In genomic region chr13:37049018-37049417, GRCm38 (mm10) we compare ENCODE assay signal across 16 mouse cellular contexts. TPM values are rescaled to one million over a fixed set of nuclear protein-coding genes. Genes with fewer than 3 reads are reported as not detected.
DNase-seq lines count a peak whose midpoint lies in the region; ATAC-seq lines count a peak whose summit lies in the region.
"Had no signal": no experiment of that assay in that cellular context is flagged by ENCODE, and none has a peak within 500 bp of the region (broad histone marks: within the 10 kb centered on the region; RNA-seq: fewer than 3 reads in every experiment).

No protein-coding gene starts in this region.

- peak; percentile 10 for DNase-seq in gastrocnemius, postnatal 25 days
- no peak for DNase-seq in gastrocnemius, postnatal 10 days
- DNase-seq in liver, embryonic 11.5 days (ENCODE audit: low spot score): no peak
- DNase-seq in skeletal muscle tissue, adult 2 months (ENCODE audit: low read depth, low spot score): peak; percentile 22
- DNase-seq: adrenal gland, adult 8-10 months; cerebellum, adult 2 months; forebrain, postnatal 0 days; kidney, adult 8-10 months; kidney, postnatal 36 days; lung, embryonic 14.5 days; right cerebral cortex, adult 18-20 months had no signal

- H3K27ac ChIP-seq in liver, embryonic 15.5 days (replicated peaks): 0 out of 2 replicates have a peak overlapping the region, but pooled peaks have one; percentile 45
- H3K27ac ChIP-seq in liver, embryonic 11.5 days (ENCODE audit: low read depth, low read length): no peak overlapping the region
- no peak overlapping the region for H3K27ac ChIP-seq in hindbrain, embryonic 12.5 days
- H3K27ac ChIP-seq: hindbrain, embryonic 10.5 days; limb, embryonic 13.5 days had no signal

- H3K4me2 ChIP-seq in liver, embryonic 15.5 days: no peak overlapping the region
- no peak overlapping the region for H3K4me2 ChIP-seq in liver, embryonic 11.5 days
- no peak overlapping the region for H3K4me2 ChIP-seq in hindbrain, embryonic 12.5 days (replicated peaks)
- H3K4me2 ChIP-seq: limb, embryonic 13.5 days; lung, embryonic 14.5 days had no signal

- no peaks in the 10 kb centered on the region for H3K27me3 ChIP-seq in liver, embryonic 15.5 days
- H3K27me3 ChIP-seq in liver, embryonic 11.5 days (replicated peaks; ENCODE audit: control insufficient read depth, insufficient read depth, low read length): no peaks in the 10 kb centered on the region
- no peaks in the 10 kb centered on the region for H3K27me3 ChIP-seq in hindbrain, embryonic 12.5 days
- H3K27me3 ChIP-seq: limb, embryonic 13.5 days had no signal

- ATAC-seq in liver, embryonic 15.5 days (ENCODE audit: insufficient read depth): no peak
- ATAC-seq in liver, embryonic 11.5 days (replicated peaks; ENCODE audit: low FRiP score): no peak
- ATAC-seq in granulocyte monocyte progenitor cell, adult 5-6 weeks (replicated peaks; ENCODE audit: poor library complexity, severe bottlenecking): peak; percentile 49
- ATAC-seq in hindbrain, embryonic 12.5 days (ENCODE audit: low FRiP score): no peak
- ATAC-seq: forebrain, postnatal 0 days had no signal

- no peaks in the 10 kb centered on the region for H3K36me3 ChIP-seq in liver, embryonic 15.5 days (replicated peaks)
- no peaks in the 10 kb centered on the region for H3K36me3 ChIP-seq in liver, embryonic 11.5 days (ENCODE audit: control insufficient read depth, insufficient read depth, low read length)
- H3K36me3 ChIP-seq in hindbrain, embryonic 12.5 days: no peaks in the 10 kb centered on the region
- H3K36me3 ChIP-seq: hindbrain, embryonic 10.5 days; limb, embryonic 13.5 days had no signal

- 27% methylated on average over 6 of the region's 6 CpGs for WGBS in liver, embryonic 15.5 days (ENCODE audit: insufficient replicate concordance)
- WGBS in liver, embryonic 11.5 days: 40% methylated on average over 6 of the region's 6 CpGs
- 76% methylated on average over 6 of the region's 6 CpGs for WGBS in hindbrain, embryonic 12.5 days

- H3K9ac ChIP-seq in liver, embryonic 15.5 days: no peak overlapping the region
- no peak overlapping the region for H3K9ac ChIP-seq in liver, embryonic 11.5 days (ENCODE audit: low read depth, low read length)
- no peak overlapping the region for H3K9ac ChIP-seq in hindbrain, embryonic 12.5 days
- H3K9ac ChIP-seq: forebrain, postnatal 0 days; limb, embryonic 13.5 days; lung, embryonic 14.5 days had no signal

- H3K4me1 ChIP-seq in liver, embryonic 15.5 days (replicated peaks): no peaks in the 10 kb centered on the region
- H3K4me1 ChIP-seq in liver, embryonic 11.5 days (replicated peaks; ENCODE audit: control insufficient read depth, insufficient read depth, low read length): no peaks in the 10 kb centered on the region
- no peaks in the 10 kb centered on the region for H3K4me1 ChIP-seq in hindbrain, embryonic 12.5 days
- H3K4me1 ChIP-seq: hindbrain, embryonic 10.5 days had no signal

- H3K4me3 ChIP-seq in liver, embryonic 15.5 days (replicated peaks): no peak overlapping the region
- no peak overlapping the region for H3K4me3 ChIP-seq in liver, embryonic 11.5 days (ENCODE audit: low read depth, low read length)
- no peak overlapping the region for H3K4me3 ChIP-seq in hindbrain, embryonic 12.5 days
- H3K4me3 ChIP-seq: hindbrain, embryonic 10.5 days; limb, embryonic 13.5 days had no signal

- no peaks in the 10 kb centered on the region for H3K9me3 ChIP-seq in liver, embryonic 15.5 days (replicated peaks)
- H3K9me3 ChIP-seq in liver, embryonic 11.5 days (ENCODE audit: control insufficient read depth, low read length): 0 out of 2 replicates have a peak, but pooled peaks cover under 1% of the 10 kb centered on the region
- no peaks in the 10 kb centered on the region for H3K9me3 ChIP-seq in hindbrain, embryonic 12.5 days (replicated peaks)
- H3K9me3 ChIP-seq: hindbrain, embryonic 10.5 days had no signal

RNA-seq across cellular contexts. Expression of gene F13a1, which starts 1.0 kb away (rescaled TPM):
- total RNA-seq in gastrocnemius, postnatal 25 days (2021): 10 to 100 TPM; 10.4 to 17.7 TPM
- 10 to 100 TPM; 17.6 to 21.3 TPM for total RNA-seq in gastrocnemius, postnatal 10 days (2021)
- 17.1 and 17.2 TPM in 2 replicates for polyA plus RNA-seq in liver, embryonic 15.5 days (2015; fragmentation: Nextera tagmentation; extraction: Ambion mirVana)
- 7.9 and 10.1 TPM in 2 replicates for polyA plus RNA-seq in liver, embryonic 11.5 days (2014; fragmentation: Nextera tagmentation; extraction: Ambion mirVana)
- 334 and 375 TPM in 2 replicates for total RNA-seq in granulocyte monocyte progenitor cell, adult 5-6 weeks (2014; fragmentation: Nextera tagmentation)
- 472 and 502 TPM in 2 replicates for total RNA-seq in granulocyte monocyte progenitor cell, adult 5-6 weeks (2017)
- 14.7 and 16.8 TPM in 2 replicates for polyA plus RNA-seq in hindbrain, embryonic 12.5 days (2016; fragmentation: Nextera tagmentation; extraction: Ambion mirVana)

Comparison
In these comparisons a context has a peak if more than half of its experiments do, and no peak if none do; other contexts are left out.
1. DNase-seq: peak in gastrocnemius, postnatal 25 days (single experiment) and skeletal muscle tissue, adult 2 months (single experiment); none in gastrocnemius, postnatal 10 days (single experiment) and liver, embryonic 11.5 days (single experiment).
2. RNA of gene F13a1, which starts 1.0 kb away (total RNA-seq): 334 to 502 TPM in granulocyte monocyte progenitor cell, adult 5-6 weeks; 17.6 to 21.3 TPM in gastrocnemius, postnatal 10 days and 10.4 to 17.7 TPM in gastrocnemius, postnatal 25 days; every median in the first group is over 10 times any median in the second.